Mouse (Mus musculus) heart, postnatal 25 days (tissue): ENCODE measurements at regions not wholly inside any gene's neighbourhood (a gene's known extent, or its start where the extent isn't known, plus 50 kb on each side); places are given as distances from the start of the nearest gene placed in this dataset.
"Not testable (repeated sequence)": the region's sequence is repeated elsewhere in the genome, so short reads cannot be mapped to it uniquely, and the experiment has no call there.

Source experiments
- DNase-seq: peaks from one replicate; pipeline ENCODE4 v3.0.0; 2022; ENCODE audit warnings: low spot score
- intact Hi-C: fragments of 180-260 bp; cut with DNase I; formaldehyde crosslinking; loops from one replicate; pipeline ENCODE4 v1.15.1; 2025

GRCm38 (mm10) chr10:119105279-119105881 is 134.5 kb downstream of the Cand1 start:
- DNase-seq, result no peak
- intact Hi-C loops, result no loop called here

- intact Hi-C loops, result loop anchor here (1.0 kb wide), 1 partner anchor 261 kb away; no protein-coding TSS in a partner anchor
These were observed 139.3 kb downstream of the Cand1 start for GRCm38 (mm10) chr10:119100511-119100910.

GRCm38 (mm10) chr10:119099092-119099792 is 140.6 kb downstream of the Cand1 start:
- no peak for DNase-seq
- intact Hi-C loops, result no loop called here

More at GRCm38 (mm10) chr10:119100511-119100910, 139.3 kb downstream of the Cand1 start:
- DNase-seq, result no peak

- intact Hi-C loops, result no loop called here
- no peak for DNase-seq
These were observed 145.7 kb downstream of the Cand1 start for GRCm38 (mm10) chr10:119094166-119094565.

GRCm38 (mm10) chr10:119087886-119088285 is 152.0 kb downstream of the Cand1 start:
- DNase-seq, result no peak
- intact Hi-C loops, result no loop called here

GRCm38 (mm10) chr10:119087071-119087665 is 152.7 kb downstream of the Cand1 start:
- no peak for DNase-seq
- intact Hi-C loops, result no loop called here

GRCm38 (mm10) chr10:119086450-119086849 is 153.4 kb downstream of the Cand1 start:
- intact Hi-C loops, result no loop called here
- no peak for DNase-seq

GRCm38 (mm10) chr10:119083431-119083830 is 156.4 kb downstream of the Cand1 start:
- no peak for DNase-seq
- intact Hi-C loops, result no loop called here

- intact Hi-C loops, result no loop called here
- no peak for DNase-seq
These were observed 157.0 kb downstream of the Cand1 start for GRCm38 (mm10) chr10:119082861-119083260.

GRCm38 (mm10) chr10:119081766-119082165 is 158.1 kb downstream of the Cand1 start:
- intact Hi-C loops, DNase-seq: not testable (repeated sequence)

- intact Hi-C loops, result loop anchor here (5.0 kb wide), 2 partner anchors 634 to 699 kb away; partner anchors contain the start of gene Ifng
- no peak for DNase-seq
These were observed 163.7 kb downstream of the Cand1 start for GRCm38 (mm10) chr10:119076100-119076566.

- DNase-seq, result no peak
- intact Hi-C loops, result loop anchor here (5.0 kb wide), 2 partner anchors 633 to 698 kb away; partner anchors contain the start of gene Ifng
These were observed 165.0 kb downstream of the Cand1 start for GRCm38 (mm10) chr10:119074887-119075286.

- intact Hi-C loops, result no loop called here
- DNase-seq, result no peak
These were observed 165.9 kb downstream of the Cand1 start for GRCm38 (mm10) chr10:119073991-119074390.

- no peak for DNase-seq
- intact Hi-C loops, result no loop called here
These were observed 170.4 kb downstream of the Cand1 start for GRCm38 (mm10) chr10:119069410-119069809.

GRCm38 (mm10) chr10:119067838-119068237 is 172.0 kb downstream of the Cand1 start:
- intact Hi-C loops, result loop anchor here (2.0 kb wide), 1 partner anchor 199 kb away; no protein-coding TSS in a partner anchor

GRCm38 (mm10) chr10:119067366-119067765 is 172.5 kb downstream of the Cand1 start:
- no peak for DNase-seq
- intact Hi-C loops, result loop anchor here (2.0 kb wide), 1 partner anchor 199 kb away; no protein-coding TSS in a partner anchor

More at GRCm38 (mm10) chr10:119067838-119068237, 172.0 kb downstream of the Cand1 start:
- DNase-seq, result no peak

- intact Hi-C loops, result loop anchor here (1.0 to 2.0 kb wide), 2 partner anchors 197 to 267 kb away; no protein-coding TSS in a partner anchor
- DNase-seq, result no peak
These were observed 173.9 kb downstream of the Cand1 start for GRCm38 (mm10) chr10:119065974-119066373.

- DNase-seq, result peak; percentile 49
- intact Hi-C loops, result loop anchor here (1.0 kb wide), 1 partner anchor 266 kb away; no protein-coding TSS in a partner anchor
These were observed 174.6 kb downstream of the Cand1 start for GRCm38 (mm10) chr10:119065133-119065817.

GRCm38 (mm10) chr10:119064218-119064617 is 175.6 kb downstream of the Cand1 start:
- DNase-seq, result no peak
- intact Hi-C loops, result loop anchor here (5.0 kb wide), 1 partner anchor 72 kb away; no protein-coding TSS in a partner anchor
